Mouse (Mus musculus): ENCODE data around the gene Mrps21. TPM values are rescaled to one million over a fixed set of nuclear protein-coding genes. Genes with fewer than 3 reads are reported as not detected.
"Not testable (repeated sequence)": the region's sequence is repeated elsewhere in the genome, so short reads cannot be mapped to it uniquely, and the experiment has no call there.

Mrps21 gene
- polyA plus RNA-seq, 1 experiment = 291 TPM

GRCm38 (mm10) chr3:95892066-95893052 is 21.0 kb upstream of the Mrps21 start:
- DNase-seq (ENCODE audit: low spot score) = no peak

GRCm38 (mm10) chr3:95891211-95892065 is 20.1 kb upstream of the Mrps21 start, which contains the start of gene BC028528:
TSS of gene BC028528 (minus strand) at chr3:95892005.
- DNase-seq (ENCODE audit: low spot score) = no peak

GRCm38 (mm10) chr3:95889664-95890063 is 18.3 kb upstream of the Mrps21 start:
- DNase-seq (ENCODE audit: low spot score) = no peak

GRCm38 (mm10) chr3:95887596-95887995 is 16.3 kb upstream of the Mrps21 start:
- no peak for DNase-seq (ENCODE audit: low spot score)

- DNase-seq (ENCODE audit: low spot score) = no peak
Observed at GRCm38 (mm10) chr3:95884400-95884799, 13.1 kb upstream of the Mrps21 start.

GRCm38 (mm10) chr3:95882816-95883425 is 11.6 kb upstream of the Mrps21 start:
- DNase-seq (ENCODE audit: low spot score) = no peak

GRCm38 (mm10) chr3:95881979-95882815 is 10.9 kb upstream of the Mrps21 start, which contains the start of gene Ciart:
TSS of gene Ciart (minus strand) at chr3:95882251.
- peak; percentile 82 for DNase-seq (ENCODE audit: low spot score)

- no peak for DNase-seq (ENCODE audit: low spot score)
Observed at GRCm38 (mm10) chr3:95879063-95879462, 7.7 kb upstream of the Mrps21 start.

GRCm38 (mm10) chr3:95872048-95872447 is 729 bp upstream of the Mrps21 start:
- no peak for DNase-seq (ENCODE audit: low spot score)

GRCm38 (mm10) chr3:95870976-95871375 is 343 bp downstream of the Mrps21 start:
- DNase-seq (ENCODE audit: low spot score) = no peak

GRCm38 (mm10) chr3:95867408-95867807 is 3.9 kb downstream of the Mrps21 start:
- no peak for DNase-seq (ENCODE audit: low spot score)

GRCm38 (mm10) chr3:95866071-95866470 is 5.2 kb downstream of the Mrps21 start:
- DNase-seq (ENCODE audit: low spot score) = no peak

- DNase-seq (ENCODE audit: low spot score) = no peak
Observed at GRCm38 (mm10) chr3:95865571-95865970, 5.7 kb downstream of the Mrps21 start.

- DNase-seq (ENCODE audit: low spot score) = no peak
Observed at GRCm38 (mm10) chr3:95865050-95865449, 6.3 kb downstream of the Mrps21 start.

- no peak for DNase-seq (ENCODE audit: low spot score)
Observed at GRCm38 (mm10) chr3:95863578-95863977, 7.7 kb downstream of the Mrps21 start.

GRCm38 (mm10) chr3:95861796-95862195 is 9.5 kb downstream of the Mrps21 start:
- no peak for DNase-seq (ENCODE audit: low spot score)

- DNase-seq (ENCODE audit: low spot score) = no peak
Observed at GRCm38 (mm10) chr3:95861216-95861615, 10.1 kb downstream of the Mrps21 start.

- DNase-seq (ENCODE audit: low spot score) = no peak
Observed at GRCm38 (mm10) chr3:95860323-95860722, 11.0 kb downstream of the Mrps21 start.

GRCm38 (mm10) chr3:95858278-95858677 is 13.0 kb downstream of the Mrps21 start:
- not testable (repeated sequence) for DNase-seq (ENCODE audit: low spot score)

- not testable (repeated sequence) for DNase-seq (ENCODE audit: low spot score)
Observed at GRCm38 (mm10) chr3:95857050-95857449, 14.3 kb downstream of the Mrps21 start.

GRCm38 (mm10) chr3:95856115-95856514 is 15.2 kb downstream of the Mrps21 start:
- DNase-seq (ENCODE audit: low spot score) = no peak

All from urinary bladder, adult 2 months (tissue).